Mouse (Mus musculus) heart, adult 2 months (tissue): ENCODE measurements around the gene Tor1aip2. TPM values are rescaled to one million over a fixed set of nuclear protein-coding genes. Genes with fewer than 3 reads are reported as not detected.
A peak's percentile ranks its signal among the peaks of the same experiment; 100 is the strongest.

ENCODE experiments used
- DNase-seq, 2 experiments: peaks; one replicate each; pipeline ENCODE4 v3.0.0; 2021
- H3K27ac ChIP-seq: fragments of 200-600 bp; 2 replicates; pipeline ENCODE4 v1.8.1; 2022
- H3K27me3 ChIP-seq: fragments of 200-500 bp; 2 replicates; pipeline ENCODE4 v1.6.1; 2012; ENCODE audit warnings: mild to moderate bottlenecking, low read length, inconsistent platforms, mixed read lengths; ENCODE audit not compliant: control insufficient read depth, insufficient read depth
- H3K36me3 ChIP-seq: fragments of 200-500 bp; 2 replicates; pipeline ENCODE4 v1.6.1; 2012; ENCODE audit warnings: low read length, inconsistent platforms; ENCODE audit not compliant: control insufficient read depth, insufficient read depth
- H3K4me1 ChIP-seq: fragments of 200-500 bp; 2 replicates; pipeline ENCODE4 v1.6.1; 2011; ENCODE audit warnings: low read length; ENCODE audit not compliant: control insufficient read depth, insufficient read depth
- H3K4me3 ChIP-seq: fragments of 200-600 bp; 2 replicates; pipeline ENCODE4 v1.8.1; 2022
- H3K79me2 ChIP-seq: fragments of 200-500 bp; replicated peaks from 2 replicates; pipeline ENCODE4 v1.6.1; 2012; ENCODE audit warnings: mild to moderate bottlenecking, inconsistent platforms, low read length, moderate library complexity, mixed read lengths; ENCODE audit not compliant: control insufficient read depth, insufficient read depth
- H3K9ac ChIP-seq: fragments of 200-500 bp; 2 replicates; pipeline ENCODE4 v1.6.1; 2012; ENCODE audit warnings: low read depth, mild to moderate bottlenecking, control low read depth, inconsistent platforms, low read length, mixed read lengths
- CTCF ChIP-seq: fragments of 200-600 bp; IDR thresholded peaks from 2 replicates; pipeline ENCODE4 v1.8.1; 2022; ENCODE audit warnings: antibody characterized with exemption, mild to moderate bottlenecking, moderate library complexity
- EP300 ChIP-seq: fragments of 200-500 bp; IDR thresholded peaks from 2 replicates; pipeline ENCODE4 v1.6.1; 2011; ENCODE audit warnings: low read depth, low read length, control low read depth; ENCODE audit not compliant: insufficient read depth
- POLR2A ChIP-seq: fragments of 200-500 bp; IDR thresholded peaks from 2 replicates; pipeline ENCODE4 v1.6.1; 2011; ENCODE audit warnings: mild to moderate bottlenecking, low read depth, low read length, control low read depth; ENCODE audit not compliant: insufficient read depth
- WGBS: fragments of 180-500 bp; shearing (Covaris S2); methylation state at CpG from one replicate; pipeline ENCODE4 v1.1.7; 2018; 5-methylcytosine and 5-hydroxymethylcytosine counted together
- intact Hi-C: fragments of 180-260 bp; cut with DNase I; formaldehyde crosslinking; loops from one replicate; pipeline ENCODE4 v1.15.1; 2025
- long read RNA-seq: library from polyadenylated mRNA; stranded (forward); transcript quantifications from one replicate; pipeline ENCODE4 v2.0.0, GENCODE M21; 2021
- polyA plus RNA-seq: library from polyadenylated mRNA; depleted of rRNA; stranded (reverse); fragments of >200 nt; gene quantifications from 2 replicates; pipeline ENCODE4 v1.2.3, GENCODE M21; 2012; rRNA removed
- total RNA-seq, 2 experiments: library from RNA; stranded (reverse); gene quantifications; 2 replicates each; pipeline ENCODE4 v1.2.3; 2021

Gene Tor1aip2
- total RNA-seq = 10 to 100 TPM; 40.3 to 42.9 TPM
- polyA plus RNA-seq = 51.0 and 76.1 TPM in 2 replicates
- long read RNA-seq, full-length matches to known transcripts = 12 of 21 reads
- long read RNA-seq, partial matches to known transcripts = 2 of 21 reads
- long read RNA-seq, other reads (novel, unspliced or antisense) = 7 of 21 reads

DNA sequence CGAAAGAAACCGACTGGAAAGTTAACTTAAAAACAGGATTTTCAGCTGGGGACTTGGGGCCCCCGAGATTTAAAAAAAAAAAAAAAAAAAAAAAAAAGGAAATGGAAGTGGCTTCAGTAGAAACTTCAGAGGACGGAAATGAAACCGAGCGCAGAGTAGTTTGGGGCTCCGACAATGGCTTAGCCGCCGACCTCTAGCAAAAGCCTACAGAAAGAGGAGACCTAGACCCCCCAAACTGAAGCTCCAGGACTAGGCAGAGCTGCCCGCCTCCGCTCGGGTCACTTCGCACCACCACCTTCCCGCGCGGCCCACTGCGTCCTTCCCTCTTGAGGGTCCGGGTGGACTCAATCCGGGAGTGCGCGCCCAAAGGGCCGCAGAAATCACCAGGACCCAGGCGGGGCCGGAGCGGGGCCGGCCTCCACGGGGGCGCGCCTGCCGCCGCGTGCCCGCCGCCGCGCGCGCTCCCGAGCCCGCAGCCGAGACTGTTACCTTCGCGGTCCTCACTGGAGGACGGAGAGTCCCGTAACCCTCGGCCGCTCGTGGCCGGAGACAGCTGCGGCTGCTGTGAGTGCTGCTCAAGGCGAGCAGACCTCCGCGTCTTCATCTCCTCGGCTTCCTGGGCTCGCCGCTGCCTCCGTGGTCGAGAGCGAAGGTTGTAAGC, at the start of gene Tor1aip2:
Gene Tor1aip2 (plus strand): TSS at position 135 of the 661 bp plus-strand sequence.
- H3K9ac ChIP-seq = peak within 1 kb of the TSS; percentile 92
- peaks cover 26% of the 10 kb centered on the region for H3K36me3 ChIP-seq
- H3K27me3 ChIP-seq = no peaks in the 10 kb centered on the region
- under 1% methylated on average over 59 of the region's 59 CpGs for WGBS
- H3K27ac ChIP-seq = peak within 1 kb of the TSS; percentile 98
- H3K79me2 ChIP-seq = peaks cover 4% of the 10 kb centered on the region
- 0 out of 2 replicates have a peak, but pooled peaks have one; percentile 10 for TF ChIP-seq POLR2A
- no peak for TF ChIP-seq CTCF
- DNase-seq = no peak
- H3K4me1 ChIP-seq = peaks cover 4% of the 10 kb centered on the region
- H3K4me3 ChIP-seq = peak within 1 kb of the TSS; percentile 89
- intact Hi-C loops = loop anchor here (10.0 kb wide), 1 partner anchor 221 kb away; the partner anchor contains the start of gene Qsox1

DNA sequence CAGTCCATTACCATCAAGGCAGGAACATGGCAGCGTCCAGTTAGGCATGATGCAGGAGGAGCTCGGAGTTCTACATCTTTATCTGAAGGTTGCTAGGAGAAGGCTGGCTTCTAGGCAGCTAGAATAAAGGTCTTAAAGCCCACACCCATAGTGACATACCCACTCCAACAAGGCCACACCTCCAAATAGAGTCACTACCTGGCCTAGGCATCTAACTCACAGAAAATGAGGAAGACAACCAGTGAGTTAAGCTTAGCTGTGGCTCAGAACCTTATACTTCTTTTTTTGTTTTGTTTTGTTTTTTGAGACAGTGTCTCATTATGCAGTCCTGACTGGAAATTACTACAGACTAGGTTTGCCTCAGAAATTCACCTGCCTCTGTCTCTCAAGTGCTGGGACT, 47.6 kb upstream of the Tor1aip2 start:
- 91% methylated on average over 2 of the region's 2 CpGs for WGBS
- intact Hi-C loops = no loop called here

DNA sequence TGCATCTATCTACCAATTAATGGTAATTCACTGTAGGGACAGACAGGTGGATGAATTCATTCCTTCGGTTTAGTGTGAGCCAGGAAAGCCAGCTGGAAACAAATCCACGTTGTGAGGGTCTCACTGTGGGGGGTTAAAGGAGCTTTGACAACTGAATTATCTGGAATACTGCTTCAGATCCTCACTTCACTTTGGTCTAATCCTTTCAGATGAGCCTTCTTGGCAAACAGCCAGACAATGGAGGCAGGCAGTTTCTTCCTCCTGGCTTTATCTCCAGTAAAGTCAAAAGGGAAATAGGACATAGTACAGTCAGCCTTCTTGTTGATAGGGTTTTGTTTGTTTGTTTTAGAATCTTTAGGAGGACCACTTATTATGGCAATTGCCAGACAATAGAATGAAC, 45.8 kb upstream of the Tor1aip2 start:
- H3K4me3 ChIP-seq = no peak overlapping the region
- H3K9ac ChIP-seq = no peak overlapping the region
- H3K4me1 ChIP-seq = no peaks in the 10 kb centered on the region
- TF ChIP-seq POLR2A (no peak), EP300 (no peak), CTCF (no peak)
- H3K27ac ChIP-seq = no peak overlapping the region
- H3K27me3 ChIP-seq = no peaks in the 10 kb centered on the region
- DNase-seq = no peak
- H3K79me2 ChIP-seq = no peaks in the 10 kb centered on the region
- intact Hi-C loops = no loop called here
- H3K36me3 ChIP-seq = no peaks in the 10 kb centered on the region
- WGBS = 29% methylated on average over 2 of the region's 2 CpGs

More for the DNA sequence above, 47.6 kb upstream of the Tor1aip2 start:
- Histone ChIP-seq H3K36me3 (no peaks in the 10 kb centered on the region), H3K4me1 (no peaks in the 10 kb centered on the region), H3K79me2 (no peaks in the 10 kb centered on the region), H3K27ac (no peak overlapping the region), H3K4me3 (no peak overlapping the region), H3K9ac (no peak overlapping the region), H3K27me3 (no peaks in the 10 kb centered on the region)
- DNase-seq = no peak
- TF ChIP-seq CTCF (no peak), POLR2A (no peak), EP300 (no peak)

DNA sequence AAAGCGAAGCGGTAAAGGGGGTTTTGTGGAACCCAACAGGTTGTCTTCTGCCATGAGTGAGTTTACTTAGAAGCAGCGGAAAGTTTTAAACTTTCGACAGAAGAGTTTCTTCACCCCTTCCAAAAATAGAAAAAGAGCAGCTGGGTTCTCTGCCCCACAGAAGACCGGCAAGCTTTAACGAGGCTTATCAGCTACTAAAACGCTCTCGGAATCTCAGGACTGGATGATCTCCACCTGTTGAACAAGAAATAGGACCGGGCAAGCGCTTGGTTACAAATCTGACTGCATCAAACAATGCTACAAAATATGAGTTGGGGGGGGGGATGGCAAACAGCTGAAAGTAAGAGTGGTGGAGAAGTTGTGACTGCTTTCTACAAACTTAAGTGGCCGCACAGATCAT, 44.8 kb upstream of the Tor1aip2 start:
- Histone ChIP-seq H3K27ac (no peak overlapping the region), H3K27me3 (no peaks in the 10 kb centered on the region), H3K36me3 (no peaks in the 10 kb centered on the region), H3K4me3 (no peak overlapping the region), H3K9ac (no peak overlapping the region), H3K4me1 (no peaks in the 10 kb centered on the region), H3K79me2 (no peaks in the 10 kb centered on the region)
- DNase-seq = no peak
- intact Hi-C loops = no loop called here
- TF ChIP-seq CTCF (no peak), EP300 (no peak), POLR2A (no peak)
- WGBS = 53% methylated on average over 11 of the region's 11 CpGs

DNA sequence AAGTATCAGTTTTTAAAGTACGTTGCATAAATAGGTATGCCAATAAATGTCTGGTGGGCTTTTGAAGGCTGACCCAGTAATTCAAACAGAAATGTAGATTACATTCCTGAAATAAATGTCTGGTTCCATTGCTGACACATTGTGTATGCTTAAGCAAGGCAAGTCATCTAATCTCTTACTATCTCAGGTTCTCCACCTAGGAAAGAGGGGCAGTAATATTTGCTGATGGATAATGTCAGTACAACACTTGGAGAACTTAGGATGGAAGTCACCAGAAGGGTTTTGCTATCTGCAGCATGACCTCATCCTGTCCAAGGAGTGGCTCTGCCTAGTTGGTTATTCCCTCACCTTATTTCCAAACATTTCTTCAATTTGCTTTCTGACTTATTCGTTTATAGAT, 40.7 kb upstream of the Tor1aip2 start:
- H3K79me2 ChIP-seq = no peaks in the 10 kb centered on the region
- no peak overlapping the region for H3K27ac ChIP-seq
- H3K36me3 ChIP-seq = no peaks in the 10 kb centered on the region
- 63% methylated on average over 2 of the region's 2 CpGs for WGBS
- intact Hi-C loops = no loop called here
- H3K27me3 ChIP-seq = no peaks in the 10 kb centered on the region
- no peak for TF ChIP-seq POLR2A
- no peak for TF ChIP-seq CTCF
- TF ChIP-seq EP300 = no peak
- H3K4me1 ChIP-seq = no peaks in the 10 kb centered on the region
- no peak overlapping the region for H3K4me3 ChIP-seq
- no peak for DNase-seq
- H3K9ac ChIP-seq = no peak overlapping the region

DNA sequence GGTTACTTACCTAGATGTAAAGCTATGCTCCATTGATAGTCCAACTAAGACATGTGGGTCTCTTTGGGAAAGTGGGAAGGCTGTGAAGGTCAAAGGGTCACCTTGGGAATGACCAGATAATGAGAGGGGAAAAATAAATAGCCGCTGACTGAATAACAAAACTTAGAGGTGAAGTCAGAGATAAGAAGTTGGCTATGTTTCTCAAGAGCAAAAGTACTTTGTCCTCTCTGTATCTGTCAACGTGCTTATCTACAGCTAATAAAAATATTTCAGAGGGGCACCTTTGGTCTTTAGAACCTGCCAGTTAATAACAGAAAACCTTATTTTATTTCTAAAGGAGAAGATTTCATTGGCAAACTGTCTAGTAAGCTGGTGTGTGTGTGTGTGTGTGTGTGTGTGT, 39.6 kb upstream of the Tor1aip2 start:
- Histone ChIP-seq H3K4me3 (no peak overlapping the region), H3K27me3 (no peaks in the 10 kb centered on the region), H3K9ac (no peak overlapping the region), H3K36me3 (no peaks in the 10 kb centered on the region), H3K27ac (no peak overlapping the region), H3K4me1 (no peaks in the 10 kb centered on the region), H3K79me2 (no peaks in the 10 kb centered on the region)
- WGBS = 17% methylated on average over 2 of the region's 2 CpGs
- DNase-seq = no peak
- intact Hi-C loops = no loop called here
- TF ChIP-seq POLR2A = no peak
- TF ChIP-seq EP300 = no peak
- TF ChIP-seq CTCF = no peak
